In genomic region chr17:28708989-28709388, GRCm38 (mm10) we compare ENCODE assay signal across 21 mouse cellular contexts. TPM values are rescaled to one million over a fixed set of nuclear protein-coding genes. Genes with fewer than 3 reads are reported as not detected.
DNase-seq lines count a peak whose midpoint lies in the region; ATAC-seq and TF ChIP-seq lines count a peak whose summit lies in the region.
"Had no signal": no experiment of that assay in that cellular context is flagged by ENCODE, and none has a peak within 500 bp of the region (broad histone marks: within the 10 kb centered on the region; RNA-seq: fewer than 3 reads in every experiment).

No protein-coding gene starts in this region.

- no peak for ATAC-seq in heart, embryonic 11.5 days (replicated peaks; ENCODE audit: insufficient number of reproducible peaks, low FRiP score, low TSS enrichment)
- no peak for ATAC-seq in liver, embryonic 14.5 days (ENCODE audit: insufficient read depth)
- ATAC-seq in liver, embryonic 12.5 days: no peak
- no peak for ATAC-seq in intestine, postnatal 0 days
- ATAC-seq in forebrain, embryonic 16.5 days: no peak
- ATAC-seq: inflammation-experienced regulatory T-cells, adult 6 months had no signal

- TF ChIP-seq EP300 in liver, embryonic 14.5 days (IDR thresholded peaks at IDR 0.05; ENCODE audit: low read depth): no peak

- no peaks in the 10 kb centered on the region for H3K27me3 ChIP-seq in heart, embryonic 11.5 days (ENCODE audit: control insufficient read depth, insufficient read depth, low read length)
- no peaks in the 10 kb centered on the region for H3K27me3 ChIP-seq in liver, embryonic 14.5 days (ENCODE audit: control insufficient read depth, insufficient read depth, low read length)
- H3K27me3 ChIP-seq in liver, embryonic 12.5 days (replicated peaks): no peaks in the 10 kb centered on the region
- no peaks in the 10 kb centered on the region for H3K27me3 ChIP-seq in intestine, postnatal 0 days (replicated peaks; ENCODE audit: control insufficient read depth, insufficient read depth, low read length)
- no peaks in the 10 kb centered on the region for H3K27me3 ChIP-seq in forebrain, embryonic 16.5 days (replicated peaks; ENCODE audit: control insufficient read depth, insufficient read depth, low read length)
- H3K27me3 ChIP-seq: CH12.LX; embryonic facial prominence, embryonic 15.5 days; heart, embryonic 12.5 days; hindbrain, embryonic 13.5 days; limb, embryonic 15.5 days; neural tube, embryonic 12.5 days had no signal

- H3K36me3 ChIP-seq in heart, embryonic 11.5 days (ENCODE audit: control insufficient read depth, insufficient read depth, low read length): peaks cover 4% of the 10 kb centered on the region
- peaks cover 11% of the 10 kb centered on the region for H3K36me3 ChIP-seq in liver, embryonic 14.5 days (replicated peaks; ENCODE audit: control insufficient read depth, insufficient read depth, low read depth)
- H3K36me3 ChIP-seq in liver, embryonic 12.5 days: peaks cover 20% of the 10 kb centered on the region
- H3K36me3 ChIP-seq in intestine, postnatal 0 days (ENCODE audit: control insufficient read depth, insufficient read depth): peaks cover 4% of the 10 kb centered on the region; the same call in 1 of the 2 replicates
- peaks cover under 1% of the 10 kb centered on the region for H3K36me3 ChIP-seq in forebrain, embryonic 16.5 days (ENCODE audit: control insufficient read depth, insufficient read depth)

- peak; percentile 95 for DNase-seq in heart, adult 11 months
- DNase-seq in liver, embryonic 14.5 days (ENCODE audit: low read depth in 3 of 3, low spot score in 3 of 3): no peak
- DNase-seq in adrenal gland, postnatal 4 days (ENCODE audit: low spot score in 2 of 2): no peak
- DNase-seq: adrenal gland, postnatal 14 days; cerebellum, adult 18-20 months; cerebellum, postnatal 25 days; gastrocnemius, postnatal 14 days; heart, postnatal 14 days; right cerebral cortex, adult 18-20 months had no signal

- peaks cover 29% of the 10 kb centered on the region for H3K4me1 ChIP-seq in heart, embryonic 11.5 days (ENCODE audit: control insufficient read depth, insufficient read depth, low read length)
- peaks cover 0 to 18% of the 10 kb centered on the region in 2 experiments; a peak in 2 of 4 replicates for H3K4me1 ChIP-seq in liver, embryonic 14.5 days (replicated peaks; ENCODE audit: control insufficient read depth in 2 of 2, insufficient read depth in 2 of 2, low read length in 1 of 2)
- H3K4me1 ChIP-seq in liver, embryonic 12.5 days: peaks cover 68% of the 10 kb centered on the region
- H3K4me1 ChIP-seq in intestine, postnatal 0 days (replicated peaks; ENCODE audit: control insufficient read depth, insufficient read depth, low read length): 0 out of 2 replicates have a peak, but pooled peaks cover 5% of the 10 kb centered on the region
- peaks cover 3% of the 10 kb centered on the region; the same call in 1 of the 2 replicates for H3K4me1 ChIP-seq in forebrain, embryonic 16.5 days (replicated peaks; ENCODE audit: control insufficient read depth, insufficient read depth, low read length)

- no peak for TF ChIP-seq CTCF in liver, embryonic 14.5 days (IDR thresholded peaks at IDR 0.05; ENCODE audit: low read depth)
- no peak for TF ChIP-seq CTCF in intestine, postnatal 0 days (IDR thresholded peaks at IDR 0.05; ENCODE audit: low read depth)

- no peak overlapping the region for H3K27ac ChIP-seq in heart, embryonic 11.5 days (ENCODE audit: low read depth, low read length)
- H3K27ac ChIP-seq in liver, embryonic 14.5 days: no peak overlapping the region
- no peak overlapping the region for H3K27ac ChIP-seq in liver, embryonic 12.5 days
- 0 out of 2 replicates have a peak overlapping the region, but pooled peaks have one; percentile 3 for H3K27ac ChIP-seq in intestine, postnatal 0 days (ENCODE audit: low read depth, low read length)
- no peak overlapping the region for H3K27ac ChIP-seq in forebrain, embryonic 16.5 days (ENCODE audit: low read length)
- H3K27ac ChIP-seq: embryonic facial prominence, embryonic 15.5 days; hindbrain, embryonic 13.5 days; limb, embryonic 15.5 days; midbrain, embryonic 10.5 days; neural tube, embryonic 12.5 days had no signal

- no peak overlapping the region for H3K4me2 ChIP-seq in heart, embryonic 11.5 days
- no peak overlapping the region for H3K4me2 ChIP-seq in liver, embryonic 14.5 days (ENCODE audit: low read depth)
- H3K4me2 ChIP-seq in liver, embryonic 12.5 days: no peak overlapping the region
- H3K4me2 ChIP-seq in intestine, postnatal 0 days (replicated peaks; ENCODE audit: low read depth): no peak overlapping the region
- no peak overlapping the region for H3K4me2 ChIP-seq in forebrain, embryonic 16.5 days (ENCODE audit: low read length)
- H3K4me2 ChIP-seq: embryonic facial prominence, embryonic 15.5 days; heart, embryonic 12.5 days; hindbrain, embryonic 13.5 days; limb, embryonic 15.5 days; neural tube, embryonic 12.5 days had no signal

- H3K9me3 ChIP-seq in heart, embryonic 11.5 days (replicated peaks; ENCODE audit: control insufficient read depth, low read length): no peaks in the 10 kb centered on the region
- no peaks in the 10 kb centered on the region for H3K9me3 ChIP-seq in liver, embryonic 14.5 days (ENCODE audit: control insufficient read depth, low read length)
- no peaks in the 10 kb centered on the region for H3K9me3 ChIP-seq in liver, embryonic 12.5 days (replicated peaks)
- no peaks in the 10 kb centered on the region for H3K9me3 ChIP-seq in intestine, postnatal 0 days (ENCODE audit: control insufficient read depth)
- H3K9me3 ChIP-seq in forebrain, embryonic 16.5 days (ENCODE audit: control insufficient read depth, low read length): no peaks in the 10 kb centered on the region
- H3K9me3 ChIP-seq: embryonic facial prominence, embryonic 15.5 days; hindbrain, embryonic 13.5 days; limb, embryonic 15.5 days; midbrain, embryonic 10.5 days; neural tube, embryonic 12.5 days had no signal

- no peak overlapping the region for H3K9ac ChIP-seq in heart, embryonic 11.5 days (ENCODE audit: low read depth, low read length)
- H3K9ac ChIP-seq in liver, embryonic 14.5 days (replicated peaks): 0 out of 2 replicates have a peak overlapping the region, but pooled peaks have one; percentile 9
- H3K9ac ChIP-seq in liver, embryonic 12.5 days: no peak overlapping the region
- no peak overlapping the region for H3K9ac ChIP-seq in intestine, postnatal 0 days (ENCODE audit: low read depth, low read length)
- no peak overlapping the region for H3K9ac ChIP-seq in forebrain, embryonic 16.5 days (replicated peaks; ENCODE audit: low read depth, low read length)
- H3K9ac ChIP-seq: embryonic facial prominence, embryonic 15.5 days; heart, embryonic 12.5 days; hindbrain, embryonic 13.5 days; limb, embryonic 15.5 days; neural tube, embryonic 12.5 days had no signal

- 56% methylated on average over 2 of the region's 2 CpGs for WGBS in heart, embryonic 11.5 days (ENCODE audit: insufficient replicate concordance)
- WGBS in liver, embryonic 14.5 days (ENCODE audit: insufficient replicate concordance): 12% methylated on average over 2 of the region's 2 CpGs
- WGBS in liver, embryonic 12.5 days (ENCODE audit: insufficient replicate concordance): 24% methylated on average over 2 of the region's 2 CpGs
- 26% methylated on average over 2 of the region's 2 CpGs for WGBS in intestine, postnatal 0 days
- WGBS in forebrain, embryonic 16.5 days: 48% methylated on average over 2 of the region's 2 CpGs

- no peak overlapping the region for H3K4me3 ChIP-seq in heart, embryonic 11.5 days (ENCODE audit: low read depth, low read length)
- no peak overlapping the region for H3K4me3 ChIP-seq in liver, embryonic 14.5 days (ENCODE audit: insufficient read depth in 1 of 2, low read depth in 2 of 2, low read length in 2 of 2)
- H3K4me3 ChIP-seq in liver, embryonic 12.5 days: no peak overlapping the region
- H3K4me3 ChIP-seq in intestine, postnatal 0 days (ENCODE audit: low read depth, low read length): no peak overlapping the region
- H3K4me3 ChIP-seq in forebrain, embryonic 16.5 days (replicated peaks; ENCODE audit: low read length): no peak overlapping the region
- H3K4me3 ChIP-seq: embryonic facial prominence, embryonic 15.5 days; heart, embryonic 12.5 days; hindbrain, embryonic 13.5 days; limb, embryonic 15.5 days; midbrain, embryonic 10.5 days; neural tube, embryonic 12.5 days had no signal

RNA-seq across cellular contexts. Expression of gene AC170998.1, which starts 16.9 kb away (rescaled TPM):
- polyA plus RNA-seq in heart, embryonic 11.5 days (2014; fragmentation: Nextera tagmentation; extraction: Ambion mirVana): 1.8 and 2.3 TPM in 2 replicates
- 0.06 and 0.58 TPM in 2 replicates for polyA plus RNA-seq in liver, embryonic 14.5 days (2012; rRNA removed)
- polyA plus RNA-seq in liver, embryonic 14.5 days (2014; fragmentation: Nextera tagmentation; extraction: Ambion mirVana): 0.40 and 0.74 TPM in 2 replicates
- 2.5 and 3.1 TPM in 2 replicates for polyA plus RNA-seq in liver, embryonic 12.5 days (2016; fragmentation: Nextera tagmentation; extraction: Ambion mirVana)
- polyA plus RNA-seq in intestine, postnatal 0 days (2015; fragmentation: Nextera tagmentation; extraction: Ambion mirVana): 1.2 and 1.5 TPM in 2 replicates
- total RNA-seq in adrenal gland, postnatal 4 days (2021): 1 to 10 TPM; 2.5 to 3.8 TPM
- 0.43 and 3.5 TPM in 2 replicates for polyA plus RNA-seq in forebrain, embryonic 16.5 days (2015; fragmentation: Nextera tagmentation; extraction: Ambion mirVana)

RNA-seq across cellular contexts. Expression of gene Mapk14, which starts 17.9 kb away (rescaled TPM):
- 37.1 and 37.4 TPM in 2 replicates for polyA plus RNA-seq in heart, embryonic 11.5 days (2014; fragmentation: Nextera tagmentation; extraction: Ambion mirVana)
- polyA plus RNA-seq in liver, embryonic 14.5 days (2012; rRNA removed): 30.3 and 37.8 TPM in 2 replicates
- polyA plus RNA-seq in liver, embryonic 14.5 days (2014; fragmentation: Nextera tagmentation; extraction: Ambion mirVana): 33.2 and 36.1 TPM in 2 replicates
- 53.4 and 55.7 TPM in 2 replicates for polyA plus RNA-seq in liver, embryonic 12.5 days (2016; fragmentation: Nextera tagmentation; extraction: Ambion mirVana)
- polyA plus RNA-seq in intestine, postnatal 0 days (2015; fragmentation: Nextera tagmentation; extraction: Ambion mirVana): 23.6 and 24.6 TPM in 2 replicates
- total RNA-seq in adrenal gland, postnatal 4 days (2021): 10 to 100 TPM; 74.0 to 78.0 TPM
- 27.2 and 27.8 TPM in 2 replicates for polyA plus RNA-seq in forebrain, embryonic 16.5 days (2015; fragmentation: Nextera tagmentation; extraction: Ambion mirVana)

RNA-seq across cellular contexts. Expression of gene Slc26a8, which starts 19.0 kb away (rescaled TPM):
- polyA plus RNA-seq in heart, embryonic 11.5 days (2014; fragmentation: Nextera tagmentation; extraction: Ambion mirVana): 0.14 and 0.84 TPM in 2 replicates
- polyA plus RNA-seq in liver, embryonic 14.5 days (2012; rRNA removed): 0.26 and 0.35 TPM in 2 replicates
- 0.11 and 0.21 TPM in 2 replicates for polyA plus RNA-seq in liver, embryonic 14.5 days (2014; fragmentation: Nextera tagmentation; extraction: Ambion mirVana)
- 0.41 and 0.48 TPM in 2 replicates for polyA plus RNA-seq in liver, embryonic 12.5 days (2016; fragmentation: Nextera tagmentation; extraction: Ambion mirVana)
- polyA plus RNA-seq in intestine, postnatal 0 days (2015; fragmentation: Nextera tagmentation; extraction: Ambion mirVana): 0.17 and 0.40 TPM in 2 replicates
- 1 to 10 TPM; 2.7 to 3.4 TPM for total RNA-seq in adrenal gland, postnatal 4 days (2021)
- 1.2 and 3.4 TPM in 2 replicates for polyA plus RNA-seq in forebrain, embryonic 16.5 days (2015; fragmentation: Nextera tagmentation; extraction: Ambion mirVana)
- total RNA-seq: CH12.LX had no signal
